Mouse (Mus musculus): ENCODE measurements around the gene Olfr1062. TPM values are rescaled to one million over a fixed set of nuclear protein-coding genes. Genes with fewer than 3 reads are reported as not detected.
A peak's percentile ranks its signal among the peaks of the same experiment; 100 is the strongest.
"Not testable (repeated sequence)": the region's sequence is repeated elsewhere in the genome, so short reads cannot be mapped to it uniquely, and the experiment has no call there.

Gene Olfr1062
- not detected in 2 replicates for polyA plus RNA-seq (2016; fragmentation: Nextera tagmentation; extraction: Ambion mirVana)

DNA sequence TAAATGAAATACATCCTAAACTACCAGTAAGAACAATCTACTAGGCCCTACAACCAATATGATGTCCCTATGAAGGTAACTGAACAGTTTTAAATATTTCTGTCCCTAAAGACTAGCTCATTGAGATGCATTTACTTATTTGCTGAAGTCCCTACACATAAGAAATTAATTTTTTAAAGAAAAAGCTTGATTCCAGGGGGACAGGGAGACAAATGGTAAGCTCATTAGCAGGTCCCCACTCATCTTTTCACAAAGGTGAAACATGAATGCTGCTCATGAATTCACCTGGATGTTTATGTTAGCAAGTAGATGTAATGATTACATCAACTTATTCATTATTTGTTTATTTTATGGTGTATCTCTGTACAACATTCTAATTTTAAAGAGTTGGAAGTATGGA, at the start of gene Olfr1062:
TSS of gene Olfr1062 (minus strand) at position 101 of the 400 bp plus-strand sequence.
- H3K4me1 ChIP-seq, H3K27ac ChIP-seq, H3K36me3 ChIP-seq: not testable (repeated sequence)

DNA sequence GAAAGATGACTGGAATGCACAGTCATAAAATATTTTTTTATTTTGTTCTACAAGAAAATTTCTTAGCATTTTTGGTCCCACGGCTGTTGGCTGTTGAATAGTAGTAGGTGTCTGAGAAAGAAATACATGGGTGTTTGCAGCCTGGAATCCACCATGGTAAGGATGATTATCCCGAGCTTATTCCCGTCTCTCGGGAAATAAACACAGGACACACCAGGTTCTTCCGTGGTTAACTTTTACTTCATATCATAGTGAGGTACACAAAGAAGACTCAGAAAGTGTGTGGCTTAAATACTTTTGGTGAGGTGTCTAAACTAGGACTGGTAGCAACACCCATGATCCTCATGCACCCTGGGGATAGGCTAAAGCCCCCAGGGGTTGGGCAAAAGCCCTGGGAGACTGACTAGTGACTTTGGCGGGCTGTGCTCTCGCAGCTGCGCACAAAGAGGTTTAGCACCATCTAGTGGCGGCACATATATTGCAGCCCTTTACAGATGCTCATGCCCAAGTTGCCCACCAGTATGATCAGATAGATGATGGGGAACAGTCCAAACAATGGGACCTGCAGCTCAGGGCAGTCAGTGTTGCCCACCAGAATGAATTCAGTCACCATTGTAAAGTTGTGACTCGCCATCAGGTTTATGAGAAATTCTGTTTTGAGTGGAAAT, 38.0 kb upstream of the Olfr1062 start:
- Histone ChIP-seq H3K27ac (no peak overlapping the region), H3K36me3 (no peaks in the 10 kb centered on the region), H3K9me3 (replicated peaks) (no peaks in the 10 kb centered on the region), H3K4me1 (no peaks in the 10 kb centered on the region), H3K27me3 (ENCODE audit: low read depth, poor library complexity, severe bottlenecking) (no peaks in the 10 kb centered on the region), H3K4me3 (no peak overlapping the region)
- DNase-seq (ENCODE audit: low spot score): peak; percentile 65
- 46% methylated on average over 10 of the region's 10 CpGs for WGBS

More for the DNA sequence above, at the start of gene Olfr1062:
- not testable (repeated sequence) for H3K4me3 ChIP-seq; H3K9me3 ChIP-seq (replicated peaks); H3K27me3 ChIP-seq (ENCODE audit: low read depth, poor library complexity, severe bottlenecking); DNase-seq (ENCODE audit: low spot score)

GRCm38 (mm10) chr2:86460434-86460833, 33.9 kb upstream of the Olfr1062 start:
- Histone ChIP-seq H3K36me3 (no peaks in the 10 kb centered on the region), H3K9me3 (replicated peaks) (no peaks in the 10 kb centered on the region), H3K4me3 (no peak overlapping the region), H3K27me3 (ENCODE audit: low read depth, poor library complexity, severe bottlenecking) (no peaks in the 10 kb centered on the region), H3K27ac (no peak overlapping the region), H3K4me1 (no peaks in the 10 kb centered on the region)
- DNase-seq (ENCODE audit: low spot score): no peak
- WGBS: 86% methylated on average over 1 of the region's 1 CpGs

DNA sequence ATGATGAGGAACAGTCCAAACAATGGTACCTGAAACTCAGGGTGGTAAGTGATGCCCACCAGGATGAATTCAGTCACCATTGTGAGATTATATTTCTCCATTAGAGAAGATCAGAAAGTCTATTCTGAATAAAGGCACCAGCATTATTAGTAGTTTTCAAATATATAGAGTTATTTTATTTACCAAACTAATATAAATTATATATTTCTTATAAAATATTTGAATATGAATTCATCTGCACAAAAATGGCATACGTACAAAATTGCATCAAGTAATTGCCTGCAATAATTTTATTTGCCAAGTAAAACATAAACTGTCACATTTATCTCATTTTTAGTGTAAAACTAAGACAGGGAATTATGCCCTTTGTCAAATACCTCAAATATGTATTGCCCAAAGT, 29.6 kb upstream of the Olfr1062 start, which contains the start of gene Olfr1066:
TSS of gene Olfr1066 (minus strand) at position 101 of the 400 bp plus-strand sequence.
- DNase-seq (ENCODE audit: low spot score): no peak
- 91% methylated on average over 1 of the region's 1 CpGs for WGBS
- Histone ChIP-seq H3K27ac (no peak within 1 kb of the TSS), H3K27me3 (ENCODE audit: low read depth, poor library complexity, severe bottlenecking) (no peaks in the 10 kb centered on the region), H3K4me1 (no peaks in the 10 kb centered on the region), H3K9me3 (replicated peaks) (no peaks in the 10 kb centered on the region), H3K4me3 (no peak within 1 kb of the TSS), H3K36me3 (no peaks in the 10 kb centered on the region)

GRCm38 (mm10) chr2:86450491-86450890, 23.9 kb upstream of the Olfr1062 start, which contains the start of gene Olfr1065:
Gene Olfr1065 (minus strand): TSS chr2:86450591.
- not testable (repeated sequence) for H3K27me3 ChIP-seq (ENCODE audit: low read depth, poor library complexity, severe bottlenecking); H3K27ac ChIP-seq; DNase-seq (ENCODE audit: low spot score); H3K4me1 ChIP-seq; H3K36me3 ChIP-seq; H3K4me3 ChIP-seq; H3K9me3 ChIP-seq (replicated peaks)
- WGBS: 87% methylated on average over 1 of the region's 1 CpGs

DNA sequence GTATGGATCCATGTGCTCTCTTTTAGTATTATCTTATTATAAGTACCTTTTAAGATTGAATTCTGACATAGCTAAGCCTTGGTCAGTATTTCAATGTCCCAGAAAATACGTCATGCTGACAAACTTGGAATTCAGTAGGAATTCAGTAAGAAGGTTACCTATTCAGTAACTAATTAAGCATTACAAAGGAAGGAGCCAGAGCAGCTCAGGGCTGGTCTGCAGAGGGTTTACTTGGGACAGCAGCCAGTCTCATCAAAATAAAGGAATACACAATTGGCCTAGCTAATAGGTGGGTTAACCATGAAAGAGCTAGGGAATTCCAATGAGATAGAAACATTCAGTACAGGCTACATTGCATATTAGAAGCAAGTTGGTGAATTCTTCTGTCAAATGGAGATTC, 15.6 kb upstream of the Olfr1062 start:
- WGBS: 83% methylated on average over 1 of the region's 1 CpGs

GRCm38 (mm10) chr2:86428511-86428910, 2.0 kb upstream of the Olfr1062 start:
- H3K36me3 ChIP-seq; H3K9me3 ChIP-seq (replicated peaks); H3K27me3 ChIP-seq (ENCODE audit: low read depth, poor library complexity, severe bottlenecking); DNase-seq (ENCODE audit: low spot score); H3K4me3 ChIP-seq; H3K4me1 ChIP-seq; H3K27ac ChIP-seq: not testable (repeated sequence)
- WGBS: 90% methylated on average over 8 of the region's 8 CpGs

More for the DNA sequence above, 15.6 kb upstream of the Olfr1062 start:
- H3K36me3 ChIP-seq; H3K4me1 ChIP-seq; DNase-seq (ENCODE audit: low spot score); H3K9me3 ChIP-seq (replicated peaks); H3K4me3 ChIP-seq; H3K27me3 ChIP-seq (ENCODE audit: low read depth, poor library complexity, severe bottlenecking); H3K27ac ChIP-seq: not testable (repeated sequence)

DNA sequence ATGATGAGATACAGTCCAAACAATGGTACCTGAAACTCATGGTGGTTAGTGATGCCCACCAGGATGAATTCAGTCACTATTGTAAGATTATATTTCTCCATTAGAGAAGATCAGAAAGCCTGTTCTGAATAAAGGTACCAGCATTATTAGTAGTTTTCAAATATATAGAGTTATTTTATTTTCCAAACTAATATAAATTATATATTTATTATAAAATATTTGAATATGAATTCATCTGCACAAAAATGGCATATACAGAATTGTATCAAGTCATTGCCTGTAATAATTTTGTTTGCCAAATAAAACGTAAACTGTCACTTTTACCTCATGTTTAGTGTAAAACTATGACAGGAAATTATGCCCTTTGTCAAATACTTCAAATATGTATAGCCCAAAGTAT, 12.6 kb downstream of the Olfr1062 start, which contains the start of gene Olfr1061:
TSS of gene Olfr1061 (minus strand) at position 101 of the 400 bp plus-strand sequence.
- H3K4me1 ChIP-seq: no peaks in the 10 kb centered on the region
- no peaks in the 10 kb centered on the region for H3K27me3 ChIP-seq (ENCODE audit: low read depth, poor library complexity, severe bottlenecking)
- DNase-seq (ENCODE audit: low spot score): no peak
- H3K36me3 ChIP-seq: no peaks in the 10 kb centered on the region
- 87% methylated on average over 1 of the region's 1 CpGs for whole genome bisulfite sequencing
- no peak within 1 kb of the TSS for H3K4me3 ChIP-seq
- H3K9me3 ChIP-seq (replicated peaks): no peaks in the 10 kb centered on the region
- no peak within 1 kb of the TSS for H3K27ac ChIP-seq

GRCm38 (mm10) chr2:86395114-86395513, 31.4 kb downstream of the Olfr1062 start:
- 92% methylated on average over 2 of the region's 2 CpGs for WGBS
- no peak for DNase-seq (ENCODE audit: low spot score)
- no peaks in the 10 kb centered on the region for H3K4me1 ChIP-seq

GRCm38 (mm10) chr2:86388461-86388860, 38.1 kb downstream of the Olfr1062 start, which contains the start of gene Olfr1058:
Gene Olfr1058 (minus strand): TSS chr2:86388561.
- H3K4me3 ChIP-seq; DNase-seq (ENCODE audit: low spot score); H3K9me3 ChIP-seq (replicated peaks); H3K27me3 ChIP-seq (ENCODE audit: low read depth, poor library complexity, severe bottlenecking); H3K36me3 ChIP-seq; H3K4me1 ChIP-seq; H3K27ac ChIP-seq: not testable (repeated sequence)

More at GRCm38 (mm10) chr2:86395114-86395513, 31.4 kb downstream of the Olfr1062 start:
- Histone ChIP-seq H3K36me3 (no peaks in the 10 kb centered on the region), H3K4me3 (no peak overlapping the region), H3K27me3 (ENCODE audit: low read depth, poor library complexity, severe bottlenecking) (no peaks in the 10 kb centered on the region), H3K27ac (no peak overlapping the region), H3K9me3 (replicated peaks) (no peaks in the 10 kb centered on the region)

DNA sequence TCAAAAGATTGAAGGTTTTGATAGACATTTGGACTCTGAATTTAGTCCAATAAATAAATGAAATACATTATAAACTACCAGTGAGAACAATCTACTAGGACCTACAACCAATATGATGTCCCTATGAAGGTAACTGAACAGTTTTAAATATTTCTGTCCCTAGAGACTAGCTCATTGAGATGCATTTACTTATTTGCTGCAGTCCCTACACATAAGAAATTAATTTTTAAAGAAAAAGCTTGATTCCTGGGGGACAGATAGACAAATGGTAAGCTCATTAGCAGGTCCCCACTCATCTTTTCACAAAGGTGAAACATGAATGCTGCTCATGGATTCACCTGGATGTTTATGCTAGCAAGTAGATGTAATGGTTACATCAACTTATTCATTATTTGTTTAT, 48.3 kb downstream of the Olfr1062 start, which contains the start of gene Olfr1057:
TSS of gene Olfr1057 (minus strand) at position 101 of the 400 bp plus-strand sequence.
- Histone ChIP-seq H3K27ac (no peak within 1 kb of the TSS), H3K9me3 (replicated peaks) (no peaks in the 10 kb centered on the region), H3K4me3 (no peak within 1 kb of the TSS), H3K36me3 (no peaks in the 10 kb centered on the region), H3K4me1 (no peaks in the 10 kb centered on the region), H3K27me3 (ENCODE audit: low read depth, poor library complexity, severe bottlenecking) (no peaks in the 10 kb centered on the region)
- no peak for DNase-seq (ENCODE audit: low spot score)

Data from limb, embryonic 10.5 days (tissue).